Mouse (Mus musculus) CD4-positive helper T cell, adult 2 months (primary cell): ENCODE measurements around the gene Snx30.
A peak's percentile ranks its signal among the peaks of the same experiment; 100 is the strongest.
"Not testable (repeated sequence)": the region's sequence is repeated elsewhere in the genome, so short reads cannot be mapped to it uniquely, and the experiment has no call there.

Experiments used
- DNase-seq: peaks from one replicate; pipeline ENCODE4 v3.0.0-alpha.2; 2012; ENCODE audit warnings: low read depth, missing footprints, low spot score

The Snx30 gene

DNA sequence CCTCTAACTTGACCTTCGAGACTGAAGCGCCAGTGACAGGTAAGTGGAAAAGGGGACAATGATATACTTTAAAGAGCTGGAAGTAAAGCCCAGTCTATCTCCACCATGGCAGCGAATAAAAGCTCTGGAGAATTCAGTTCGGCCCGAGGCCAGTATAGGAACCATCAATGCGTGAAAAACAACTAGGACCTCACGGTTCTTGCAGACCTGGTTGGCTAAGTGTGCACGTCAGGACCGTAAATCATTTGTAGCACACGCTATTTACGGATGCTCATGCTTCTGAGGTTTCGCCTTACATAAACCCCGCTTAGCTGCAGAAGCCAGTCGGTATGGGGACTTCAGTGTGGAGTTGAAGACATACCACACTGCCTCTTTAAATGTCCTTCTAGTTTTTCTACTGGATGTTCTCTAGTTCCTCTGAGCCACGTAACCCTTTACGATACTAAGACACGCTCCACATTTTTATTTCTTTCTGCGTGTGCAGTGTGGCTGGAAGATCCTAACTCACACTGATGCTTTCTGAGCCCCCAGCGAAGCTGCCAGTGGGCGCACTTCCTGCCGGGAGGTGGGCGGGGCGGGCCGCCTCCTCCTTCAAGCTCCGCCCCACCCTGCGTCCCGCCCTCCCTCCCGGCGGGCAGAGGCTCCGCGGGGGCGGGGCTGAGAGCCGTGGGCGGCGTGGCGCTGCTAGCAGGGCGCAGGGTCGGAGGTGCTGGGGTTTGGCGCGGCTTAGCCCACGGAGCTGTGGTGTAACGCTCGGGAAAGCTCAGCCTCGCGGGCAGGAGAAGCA, at the start of gene Snx30:
TSS of gene Snx30 (plus strand) at position 660 of the 787 bp plus-strand sequence.
- peak; percentile 92 for DNase-seq

DNA sequence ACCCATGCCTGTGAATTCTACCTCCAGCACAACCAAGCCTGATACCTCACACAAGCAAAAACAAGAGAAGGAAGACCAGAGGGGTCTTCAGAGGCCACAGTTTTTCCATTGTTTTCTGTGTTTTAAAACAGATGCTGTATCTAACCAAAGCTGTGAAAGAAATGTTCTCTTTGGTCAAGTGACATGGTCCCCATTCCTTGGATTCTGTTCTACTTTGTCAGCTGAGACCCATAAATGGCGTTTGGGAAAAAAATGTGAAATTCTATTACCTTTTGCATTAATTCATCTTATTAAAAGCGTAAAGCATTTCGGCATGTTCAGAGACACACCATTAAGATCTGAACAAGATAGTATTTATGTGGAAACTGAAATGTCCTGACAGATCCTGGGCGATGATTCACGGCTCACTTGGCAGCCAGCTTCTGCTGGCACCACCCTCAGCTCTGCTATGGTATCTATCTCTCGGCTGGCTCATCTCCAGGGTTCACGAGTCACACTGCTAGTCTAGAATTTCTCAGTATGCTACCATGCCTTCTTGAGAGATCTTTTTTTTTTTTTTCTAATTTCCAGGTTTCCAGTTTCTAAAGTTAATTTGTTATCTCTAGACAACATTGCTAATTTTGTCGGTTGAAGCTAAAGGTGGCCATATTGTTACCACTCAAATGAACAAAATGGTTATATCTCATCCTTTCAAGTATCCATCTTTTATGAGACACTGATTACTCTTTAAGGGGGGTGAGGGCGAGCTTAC, 49.1 kb upstream of the Snx30 start:
- DNase-seq, result no peak

GRCm38 (mm10) chr4:59757452-59758435, 47.9 kb upstream of the Snx30 start:
- no peak for DNase-seq

GRCm38 (mm10) chr4:59760016-59760415, 45.6 kb upstream of the Snx30 start:
- no peak for DNase-seq

DNA sequence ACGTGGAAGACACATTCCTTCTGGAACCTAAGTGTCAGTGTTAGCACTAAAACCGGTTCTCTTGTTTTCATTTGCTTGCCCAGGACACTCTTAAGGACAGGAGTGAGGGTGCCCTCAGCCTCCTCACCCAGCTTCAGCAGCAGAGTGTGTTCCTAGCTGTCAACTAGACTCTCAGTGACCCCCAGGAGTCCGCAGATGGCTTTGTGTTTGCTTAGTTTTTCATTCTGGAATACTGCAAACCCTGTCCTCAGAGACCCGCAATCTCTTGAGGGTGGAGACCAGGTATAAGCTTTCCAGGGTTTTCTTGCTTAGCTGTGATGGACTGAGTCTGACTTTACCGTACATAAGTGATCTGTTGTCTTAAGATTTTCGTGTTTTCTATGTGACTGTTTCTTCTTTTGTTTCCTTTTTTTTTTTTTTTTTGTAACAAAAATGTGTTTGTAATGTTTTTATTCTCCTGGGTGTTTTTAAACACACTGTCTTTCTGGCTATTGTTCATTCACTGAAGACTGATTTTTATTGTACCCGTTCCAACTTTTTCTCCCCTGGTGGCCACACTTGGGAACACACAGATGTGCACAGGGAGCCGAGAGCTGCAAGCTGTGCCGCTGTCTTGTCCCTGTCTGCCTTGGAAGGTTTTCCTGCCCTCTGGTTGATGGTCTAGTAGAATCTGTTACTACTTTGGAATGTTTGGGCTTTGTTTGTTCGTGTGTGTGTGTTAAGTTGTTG, 44.8 kb upstream of the Snx30 start:
- no peak for DNase-seq

DNA sequence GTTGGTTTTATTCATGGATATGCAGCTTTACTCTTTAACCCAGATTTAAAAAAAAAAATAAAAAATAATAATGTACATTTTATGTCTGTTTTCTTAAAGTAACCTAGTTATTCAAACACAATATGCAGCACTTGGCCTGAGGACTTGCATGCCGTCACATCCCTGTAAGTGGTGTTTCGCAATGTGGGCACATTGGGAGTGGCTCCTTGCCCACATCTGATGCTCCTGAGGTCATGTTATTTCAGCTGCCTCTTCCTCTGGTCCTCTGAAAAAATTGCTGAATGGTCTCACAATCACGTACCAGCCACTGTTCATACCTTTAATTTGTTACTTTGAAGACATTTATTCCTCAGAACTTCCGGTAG, 44.3 kb upstream of the Snx30 start:
- no peak for DNase-seq

DNA sequence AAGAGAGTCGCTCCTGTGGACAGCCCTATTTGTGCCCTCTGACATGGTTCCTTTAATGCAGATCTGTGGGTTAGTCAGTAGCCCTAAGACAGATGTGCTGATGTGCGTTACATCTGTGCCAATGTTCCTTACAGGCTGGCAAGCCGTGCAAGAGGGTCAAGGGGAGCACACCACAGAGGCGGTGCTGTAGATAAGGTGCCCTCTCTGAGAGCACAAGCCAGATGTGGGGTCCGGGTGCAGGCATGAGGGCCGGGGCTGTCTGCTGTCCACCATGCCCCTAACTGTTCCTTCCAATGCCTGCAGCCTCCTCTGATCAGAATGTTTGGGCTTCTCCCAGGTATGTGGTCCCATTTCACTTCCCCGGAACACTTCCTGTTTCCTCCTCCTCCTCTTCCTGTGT, 40.7 kb upstream of the Snx30 start:
- DNase-seq, result no peak

DNA sequence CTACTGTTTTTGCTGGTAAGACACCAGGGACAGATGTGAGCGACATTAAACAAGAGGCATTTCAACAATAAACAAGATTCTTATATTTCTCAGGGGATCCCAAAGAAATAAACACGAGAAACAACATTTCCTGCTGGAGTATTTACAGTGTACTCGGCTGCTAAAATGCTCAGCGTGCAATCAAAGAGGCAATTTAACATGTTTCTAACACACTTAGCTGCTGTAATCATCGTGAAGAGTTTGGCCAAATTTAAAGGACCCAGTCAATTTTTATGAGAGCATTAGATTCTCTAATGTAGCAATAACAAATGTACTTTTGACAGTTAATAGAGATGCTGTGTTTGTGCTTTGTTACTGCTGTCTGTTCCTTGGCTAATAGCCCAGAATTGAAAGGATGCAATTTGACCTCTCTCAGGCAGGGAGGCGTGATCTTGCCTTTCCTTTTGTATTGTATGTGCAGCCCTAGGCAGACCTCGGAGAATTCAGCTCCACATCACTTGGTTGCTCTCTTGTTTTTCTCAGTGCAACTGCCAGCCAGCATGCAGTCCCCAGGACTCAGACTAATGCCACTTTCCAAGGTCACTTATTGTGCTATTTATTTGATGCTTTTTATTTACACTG, 40.1 kb upstream of the Snx30 start:
- DNase-seq, result no peak

DNA sequence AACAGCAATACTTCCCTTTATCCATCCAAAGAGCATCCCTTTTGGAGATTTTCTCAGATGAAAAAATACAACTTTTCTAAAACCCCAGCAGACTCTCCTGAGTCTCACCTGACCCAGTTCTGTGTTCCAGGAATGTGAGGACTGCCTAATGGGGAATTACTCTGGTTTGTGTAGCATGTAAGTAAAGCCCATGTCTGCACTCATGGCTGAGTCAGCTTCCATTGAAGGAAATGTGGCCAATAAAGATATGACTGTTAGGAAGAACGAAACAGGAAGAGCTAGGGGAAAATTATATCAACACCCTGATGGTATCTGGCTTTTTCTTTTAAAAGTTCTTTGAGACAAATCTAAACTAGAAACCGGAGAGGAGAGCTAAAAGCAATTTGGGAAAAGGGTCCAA, 37.9 kb upstream of the Snx30 start:
- DNase-seq, result no peak

- DNase-seq, result no peak
Measured at GRCm38 (mm10) chr4:59772171-59772879, 33.3 kb upstream of the Snx30 start.

- no peak for DNase-seq
Measured at GRCm38 (mm10) chr4:59777828-59778227, 27.8 kb upstream of the Snx30 start.

DNA sequence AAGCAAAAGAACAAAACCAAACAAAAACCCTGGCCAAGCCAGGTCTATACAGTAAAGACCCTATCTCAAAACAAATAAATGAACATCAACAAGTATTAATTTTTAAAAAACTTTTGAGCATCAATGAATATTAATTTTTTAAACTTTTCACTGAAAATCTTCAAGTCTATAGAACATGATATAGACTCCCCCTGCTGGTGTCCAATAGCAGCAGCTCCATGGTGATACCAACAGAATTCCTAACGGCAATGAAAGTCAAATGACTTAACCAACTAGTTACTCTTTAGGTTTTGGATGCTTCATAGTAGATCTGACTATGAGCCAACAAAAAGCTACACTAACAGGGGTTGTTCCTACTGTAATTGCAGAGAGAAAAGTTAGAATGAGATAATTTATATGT, 25.1 kb upstream of the Snx30 start:
- DNase-seq, result no peak

- DNase-seq, result no peak
Measured at GRCm38 (mm10) chr4:59782853-59783684, 22.6 kb upstream of the Snx30 start.

DNA sequence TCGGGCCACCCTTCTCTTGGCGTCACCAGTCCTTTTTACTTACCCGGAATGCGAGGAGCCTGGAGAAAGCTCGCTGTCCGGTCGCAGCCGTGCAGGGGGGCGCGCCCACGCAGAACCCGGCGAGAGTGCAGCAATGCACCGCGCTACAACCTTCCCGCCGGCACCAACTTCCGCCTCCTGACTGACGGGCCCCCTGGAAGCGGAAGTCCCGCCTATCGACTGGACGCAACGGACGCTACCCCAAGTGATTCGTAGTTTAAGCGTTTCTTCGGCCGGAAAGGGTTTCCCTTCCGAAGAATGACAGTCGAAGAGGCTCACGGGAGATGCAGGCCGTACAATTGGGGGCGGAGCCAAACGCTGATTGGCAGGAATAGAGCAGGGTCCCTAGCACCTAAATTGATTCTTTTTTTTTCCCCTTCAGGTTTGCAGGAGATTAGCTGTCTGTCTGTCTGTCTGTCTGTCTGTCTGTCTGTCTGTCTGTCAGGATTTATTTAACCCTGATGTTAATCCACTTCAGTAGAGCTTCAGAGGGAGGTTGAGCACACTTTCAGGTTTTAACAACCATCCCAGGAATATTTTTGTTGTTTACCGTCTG, 21.9 kb upstream of the Snx30 start:
- DNase-seq, result peak; percentile 98

- DNase-seq, result no peak
Measured at GRCm38 (mm10) chr4:59785412-59785811, 20.2 kb upstream of the Snx30 start.

DNA sequence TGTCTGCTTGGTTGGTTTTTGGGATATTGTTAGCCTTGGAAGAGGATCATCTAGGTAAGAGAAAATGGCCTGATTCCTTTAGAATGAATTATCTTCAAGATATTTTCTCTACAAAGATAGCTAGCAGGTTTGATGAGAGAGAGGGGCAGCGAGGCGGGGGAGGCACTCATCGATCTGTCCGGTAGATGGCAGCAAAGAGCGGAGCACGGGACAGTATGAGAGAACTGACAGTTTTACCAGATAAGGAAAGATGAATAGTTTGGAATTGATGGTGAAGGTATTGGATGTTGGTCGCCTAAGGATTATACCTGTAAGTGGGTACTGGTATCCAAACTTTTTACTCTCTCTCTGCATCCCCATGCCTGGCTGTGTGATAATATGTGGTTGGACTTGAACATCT, 19.0 kb upstream of the Snx30 start:
- DNase-seq, result peak; percentile 66

GRCm38 (mm10) chr4:59787126-59787525, 18.5 kb upstream of the Snx30 start:
- DNase-seq, result no peak

- DNase-seq, result no peak
Measured at GRCm38 (mm10) chr4:59789015-59789414, 16.6 kb upstream of the Snx30 start.

DNA sequence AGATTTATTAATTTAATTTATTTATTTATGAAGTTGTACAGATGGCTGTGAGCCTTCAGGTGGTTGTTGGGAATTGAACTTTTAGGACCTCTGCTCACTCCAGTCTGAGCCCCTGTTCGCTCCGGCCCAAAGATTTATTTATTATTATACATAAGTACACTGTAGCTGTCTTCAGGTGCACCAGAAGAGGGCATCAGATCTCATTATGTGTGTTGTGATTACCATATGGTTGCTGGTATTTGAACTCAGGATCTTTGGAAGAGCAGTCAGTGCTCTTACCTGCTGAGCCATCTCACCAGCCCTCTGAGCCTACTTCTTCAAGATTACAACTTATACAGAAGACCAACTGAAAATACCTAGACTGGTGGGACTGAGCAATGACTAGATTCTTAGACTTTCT, 12.0 kb upstream of the Snx30 start:
- not testable (repeated sequence) for DNase-seq
